Mouse (Mus musculus): ENCODE data around the gene Scyl2. TPM values are rescaled to one million over a fixed set of nuclear protein-coding genes. Genes with fewer than 3 reads are reported as not detected.

The Scyl2 gene
- total and polyA plus RNA-seq, 3 experiments: 8.2 to 16.2 (median 15.4) TPM

GRCm38 (mm10) chr10:89720796-89721195 is 34.7 kb upstream of the Scyl2 start:
- Histone ChIP-seq H3K36me3 (ENCODE audit: control insufficient read depth, insufficient read depth, low read length) (peaks cover 2% of the 10 kb centered on the region; the same call in 1 of the 2 replicates), H3K4me1 (ENCODE audit: control insufficient read depth, insufficient read depth, low read length) (no peaks in the 10 kb centered on the region), H3K4me3 (no peak overlapping the region), H3K9ac (ENCODE audit: low read depth, low read length) (no peak overlapping the region), H3K27me3 (ENCODE audit: control insufficient read depth, insufficient read depth, low read length) (no peaks in the 10 kb centered on the region), H3K27ac (peak overlapping the region; percentile 71), H3K79me2 (replicated peaks; ENCODE audit: control insufficient read depth, insufficient read depth, low read length) (no peaks in the 10 kb centered on the region)
- TF ChIP-seq CTCF (IDR thresholded peaks at IDR 0.05) (no peak), EP300 (IDR thresholded peaks at IDR 0.05; ENCODE audit: insufficient read depth, low read depth, low read length) (no peak), POLR2A (IDR thresholded peaks at IDR 0.05; ENCODE audit: insufficient read depth, low read depth, low read length) (no peak)
- intact Hi-C loops (cut with DNase I): no loop called here
- WGBS: 67% methylated on average over 3 of the region's 3 CpGs
- peak in 1 of 2 experiments; percentile 21 for DNase-seq

GRCm38 (mm10) chr10:89720252-89720651 is 34.2 kb upstream of the Scyl2 start:
- no peaks in the 10 kb centered on the region for H3K27me3 ChIP-seq (ENCODE audit: control insufficient read depth, insufficient read depth, low read length)
- no peaks in the 10 kb centered on the region for H3K79me2 ChIP-seq (replicated peaks; ENCODE audit: control insufficient read depth, insufficient read depth, low read length)
- H3K36me3 ChIP-seq (ENCODE audit: control insufficient read depth, insufficient read depth, low read length): peaks cover 2% of the 10 kb centered on the region; the same call in 1 of the 2 replicates
- TF ChIP-seq CTCF (IDR thresholded peaks at IDR 0.05): no peak
- TF ChIP-seq POLR2A (IDR thresholded peaks at IDR 0.05; ENCODE audit: insufficient read depth, low read depth, low read length): no peak
- no peak for TF ChIP-seq EP300 (IDR thresholded peaks at IDR 0.05; ENCODE audit: insufficient read depth, low read depth, low read length)
- no peak for DNase-seq
- H3K4me1 ChIP-seq (ENCODE audit: control insufficient read depth, insufficient read depth, low read length): no peaks in the 10 kb centered on the region
- H3K27ac ChIP-seq: peak overlapping the region; percentile 71
- H3K4me3 ChIP-seq: no peak overlapping the region
- intact Hi-C loops (cut with DNase I): no loop called here
- no peak overlapping the region for H3K9ac ChIP-seq (ENCODE audit: low read depth, low read length)

- Histone ChIP-seq H3K4me1 (ENCODE audit: control insufficient read depth, insufficient read depth, low read length) (no peaks in the 10 kb centered on the region), H3K9ac (ENCODE audit: low read depth, low read length) (no peak overlapping the region), H3K27me3 (ENCODE audit: control insufficient read depth, insufficient read depth, low read length) (no peaks in the 10 kb centered on the region), H3K27ac (no peak overlapping the region), H3K36me3 (ENCODE audit: control insufficient read depth, insufficient read depth, low read length) (no peaks in the 10 kb centered on the region; the same call in 1 of the 2 replicates), H3K79me2 (replicated peaks; ENCODE audit: control insufficient read depth, insufficient read depth, low read length) (no peaks in the 10 kb centered on the region), H3K4me3 (no peak overlapping the region)
- 89% methylated on average over 10 of the region's 10 CpGs for WGBS
- intact Hi-C loops (cut with DNase I): no loop called here
- DNase-seq: no peak
- TF ChIP-seq EP300 (IDR thresholded peaks at IDR 0.05; ENCODE audit: insufficient read depth, low read depth, low read length): no peak
- TF ChIP-seq CTCF (IDR thresholded peaks at IDR 0.05): no peak
- TF ChIP-seq POLR2A (IDR thresholded peaks at IDR 0.05; ENCODE audit: insufficient read depth, low read depth, low read length): no peak
Measured at GRCm38 (mm10) chr10:89714910-89715309, 28.8 kb upstream of the Scyl2 start.

- WGBS: 39% methylated on average over 10 of the region's 10 CpGs
- H3K4me1 ChIP-seq (ENCODE audit: control insufficient read depth, insufficient read depth, low read length): no peaks in the 10 kb centered on the region
- no peaks in the 10 kb centered on the region; the same call in 1 of the 2 replicates for H3K36me3 ChIP-seq (ENCODE audit: control insufficient read depth, insufficient read depth, low read length)
- TF ChIP-seq EP300 (IDR thresholded peaks at IDR 0.05; ENCODE audit: insufficient read depth, low read depth, low read length): no peak
- no peak for TF ChIP-seq CTCF (IDR thresholded peaks at IDR 0.05)
- no peak for TF ChIP-seq POLR2A (IDR thresholded peaks at IDR 0.05; ENCODE audit: insufficient read depth, low read depth, low read length)
- H3K9ac ChIP-seq (ENCODE audit: low read depth, low read length): no peak overlapping the region
- H3K4me3 ChIP-seq: no peak overlapping the region
- intact Hi-C loops (cut with DNase I): no loop called here
- no peak overlapping the region for H3K27ac ChIP-seq
- H3K27me3 ChIP-seq (ENCODE audit: control insufficient read depth, insufficient read depth, low read length): no peaks in the 10 kb centered on the region
- DNase-seq: no peak
- H3K79me2 ChIP-seq (replicated peaks; ENCODE audit: control insufficient read depth, insufficient read depth, low read length): no peaks in the 10 kb centered on the region
Measured at GRCm38 (mm10) chr10:89708720-89709119, 22.6 kb upstream of the Scyl2 start.

GRCm38 (mm10) chr10:89707397-89707796 is 21.3 kb upstream of the Scyl2 start:
- Histone ChIP-seq H3K79me2 (replicated peaks; ENCODE audit: control insufficient read depth, insufficient read depth, low read length) (no peaks in the 10 kb centered on the region), H3K4me1 (ENCODE audit: control insufficient read depth, insufficient read depth, low read length) (no peaks in the 10 kb centered on the region), H3K9ac (ENCODE audit: low read depth, low read length) (no peak overlapping the region), H3K36me3 (ENCODE audit: control insufficient read depth, insufficient read depth, low read length) (no peaks in the 10 kb centered on the region; the same call in 1 of the 2 replicates), H3K27me3 (ENCODE audit: control insufficient read depth, insufficient read depth, low read length) (no peaks in the 10 kb centered on the region), H3K27ac (no peak overlapping the region), H3K4me3 (no peak overlapping the region)
- intact Hi-C loops (cut with DNase I): no loop called here
- 82% methylated on average over 3 of the region's 3 CpGs for WGBS
- DNase-seq: no peak
- TF ChIP-seq CTCF (IDR thresholded peaks at IDR 0.05) (no peak), EP300 (IDR thresholded peaks at IDR 0.05; ENCODE audit: insufficient read depth, low read depth, low read length) (no peak), POLR2A (IDR thresholded peaks at IDR 0.05; ENCODE audit: insufficient read depth, low read depth, low read length) (no peak)

GRCm38 (mm10) chr10:89703042-89703441 is 17.0 kb upstream of the Scyl2 start:
- 41% methylated on average over 5 of the region's 5 CpGs for WGBS
- Histone ChIP-seq H3K79me2 (replicated peaks; ENCODE audit: control insufficient read depth, insufficient read depth, low read length) (no peaks in the 10 kb centered on the region), H3K4me3 (no peak overlapping the region), H3K4me1 (ENCODE audit: control insufficient read depth, insufficient read depth, low read length) (no peaks in the 10 kb centered on the region), H3K27ac (no peak overlapping the region), H3K27me3 (ENCODE audit: control insufficient read depth, insufficient read depth, low read length) (no peaks in the 10 kb centered on the region), H3K9ac (ENCODE audit: low read depth, low read length) (no peak overlapping the region), H3K36me3 (ENCODE audit: control insufficient read depth, insufficient read depth, low read length) (no peaks in the 10 kb centered on the region)
- DNase-seq: no peak
- TF ChIP-seq POLR2A (IDR thresholded peaks at IDR 0.05; ENCODE audit: insufficient read depth, low read depth, low read length) (no peak), CTCF (IDR thresholded peaks at IDR 0.05) (no peak), EP300 (IDR thresholded peaks at IDR 0.05; ENCODE audit: insufficient read depth, low read depth, low read length) (no peak)
- intact Hi-C loops (cut with DNase I): no loop called here
